Mouse (Mus musculus) heart, embryonic 16.5 days (tissue): ENCODE measurements around the gene Trmt2a. TPM values are rescaled to one million over a fixed set of nuclear protein-coding genes. Genes with fewer than 3 reads are reported as not detected.

Experiments
- ATAC-seq: fragments of 200-750 bp; cut with Nextera tagmentation; replicated peaks from 2 replicates; pipeline ENCODE4 v1.8.0; 2017; ENCODE audit warnings: moderate number of reproducible peaks; ENCODE audit not compliant: insufficient read depth, low FRiP score; ENCODE audit errors: extremely low read depth
- H3K27ac ChIP-seq: fragments of 300-500 bp; sonication (generic); 2 replicates; pipeline ENCODE4 v1.5.1; 2014; ENCODE audit warnings: mild to moderate bottlenecking, low read length, control low read depth, moderate library complexity
- H3K27me3 ChIP-seq: fragments of 300-500 bp; sonication (generic); 2 replicates; pipeline ENCODE4 v1.6.1; 2014; ENCODE audit warnings: low read length, mixed read lengths; ENCODE audit not compliant: control insufficient read depth, insufficient read depth
- H3K36me3 ChIP-seq: fragments of 300-500 bp; sonication (generic); 2 replicates; pipeline ENCODE4 v1.6.1; 2014; ENCODE audit not compliant: control insufficient read depth, insufficient read depth
- H3K4me1 ChIP-seq: fragments of 300-500 bp; sonication (generic); 2 replicates; pipeline ENCODE4 v1.6.1; 2014; ENCODE audit warnings: low read length, mixed read lengths; ENCODE audit not compliant: control insufficient read depth, insufficient read depth
- H3K4me2 ChIP-seq: fragments of 300-500 bp; sonication (generic); 2 replicates; pipeline ENCODE4 v1.6.1; 2014; ENCODE audit warnings: low read depth, mild to moderate bottlenecking, control low read depth, low read length
- H3K4me3 ChIP-seq: fragments of 300-500 bp; sonication (generic); 2 replicates; pipeline ENCODE4 v1.5.1; 2014; ENCODE audit warnings: mild to moderate bottlenecking, control low read depth, low read length
- H3K9ac ChIP-seq: fragments of 300-500 bp; sonication (generic); 2 replicates; pipeline ENCODE4 v1.6.1; 2014; ENCODE audit warnings: low read length, control low read depth
- H3K9me3 ChIP-seq: fragments of 300-500 bp; sonication (generic); replicated peaks from 2 replicates; pipeline ENCODE4 v1.6.1; 2016; ENCODE audit warnings: low read length; ENCODE audit not compliant: control insufficient read depth
- WGBS: fragments of 180-500 bp; shearing (Covaris S2); extraction: QIAGEN DNeasy Blood & Tissue Kit; methylation state at CpG from one replicate; pipeline ENCODE4 v1.1.7; 2014; 5-methylcytosine and 5-hydroxymethylcytosine counted together
- polyA plus RNA-seq: library from polyadenylated mRNA; unstranded; fragments of >200 nt; fragmentation: Nextera tagmentation; extraction: Ambion mirVana; gene quantifications from 2 replicates; pipeline ENCODE4 v1.2.1, GENCODE M21; 2015

Trmt2a gene
- polyA plus RNA-seq: 65.9 and 69.9 TPM in 2 replicates

GRCm38 (mm10) chr16:18248433-18249363 lies at the start of gene Trmt2a, which contains the start of gene Ranbp1:
Gene Trmt2a, plus strand, starts transcription at chr16:18248679.
Gene Ranbp1, minus strand, starts transcription at chr16:18248732.
- Histone ChIP-seq H3K4me2 (peak within 1 kb of the TSS; percentile 89), H3K27ac (peak within 1 kb of the TSS; percentile 94), H3K9ac (peak within 1 kb of the TSS; percentile 97), H3K27me3 (no peaks in the 10 kb centered on the region), H3K9me3 (no peaks in the 10 kb centered on the region), H3K4me3 (peak within 1 kb of the TSS; percentile 94), H3K36me3 (peaks cover 53% of the 10 kb centered on the region), H3K4me1 (peaks cover 26% of the 10 kb centered on the region)
- ATAC-seq: peak; percentile 94
- WGBS: under 1% methylated on average over 99 of the region's 102 CpGs

- Histone ChIP-seq H3K4me1 (no peaks in the 10 kb centered on the region; the same call in 1 of the 2 replicates), H3K27me3 (no peaks in the 10 kb centered on the region; the same call in 1 of the 2 replicates), H3K27ac (no peak overlapping the region), H3K36me3 (no peaks in the 10 kb centered on the region), H3K9ac (no peak overlapping the region), H3K9me3 (no peaks in the 10 kb centered on the region), H3K4me3 (no peak overlapping the region), H3K4me2 (no peak overlapping the region)
- 85% methylated on average over 2 of the region's 2 CpGs for WGBS
- no peak for ATAC-seq
These were observed 48.4 kb upstream of the Trmt2a start for GRCm38 (mm10) chr16:18200062-18200461.

GRCm38 (mm10) chr16:18201620-18202019 lies 46.9 kb upstream of the Trmt2a start:
- Histone ChIP-seq H3K9ac (no peak overlapping the region), H3K27ac (no peak overlapping the region), H3K9me3 (no peaks in the 10 kb centered on the region), H3K4me1 (no peaks in the 10 kb centered on the region), H3K36me3 (no peaks in the 10 kb centered on the region), H3K27me3 (no peaks in the 10 kb centered on the region), H3K4me3 (no peak overlapping the region), H3K4me2 (no peak overlapping the region)
- ATAC-seq: no peak
- 22% methylated on average over 1 of the region's 1 CpGs for WGBS

- Histone ChIP-seq H3K36me3 (no peaks in the 10 kb centered on the region), H3K4me1 (no peaks in the 10 kb centered on the region), H3K4me3 (no peak overlapping the region), H3K9me3 (no peaks in the 10 kb centered on the region), H3K9ac (no peak overlapping the region), H3K27ac (no peak overlapping the region), H3K27me3 (no peaks in the 10 kb centered on the region), H3K4me2 (no peak overlapping the region)
- ATAC-seq: no peak
- WGBS: 85% methylated on average over 1 of the region's 1 CpGs
These were observed 46.4 kb upstream of the Trmt2a start for GRCm38 (mm10) chr16:18202061-18202460.

- no peaks in the 10 kb centered on the region for H3K27me3 ChIP-seq
- H3K4me3 ChIP-seq: no peak overlapping the region
- no peak overlapping the region for H3K9ac ChIP-seq
- no peak for ATAC-seq
- no peak overlapping the region for H3K4me2 ChIP-seq
- WGBS: 61% methylated on average over 7 of the region's 7 CpGs
- no peaks in the 10 kb centered on the region for H3K36me3 ChIP-seq
- H3K27ac ChIP-seq: no peak overlapping the region
- no peaks in the 10 kb centered on the region for H3K4me1 ChIP-seq
- no peaks in the 10 kb centered on the region for H3K9me3 ChIP-seq
These were observed 44.9 kb upstream of the Trmt2a start for GRCm38 (mm10) chr16:18203430-18204091.

GRCm38 (mm10) chr16:18210701-18211416 lies 37.6 kb upstream of the Trmt2a start:
- Histone ChIP-seq H3K4me1 (peaks cover 5% of the 10 kb centered on the region), H3K27ac (no peak overlapping the region), H3K9me3 (no peaks in the 10 kb centered on the region), H3K4me3 (no peak overlapping the region), H3K36me3 (no peaks in the 10 kb centered on the region), H3K27me3 (peaks cover 6% of the 10 kb centered on the region), H3K4me2 (no peak overlapping the region), H3K9ac (no peak overlapping the region)
- peak; percentile 15; the same call in 1 of the 2 replicates for ATAC-seq
- WGBS: 20% methylated on average over 8 of the region's 8 CpGs

- H3K9me3 ChIP-seq: no peaks in the 10 kb centered on the region
- H3K27ac ChIP-seq: no peak overlapping the region
- peaks cover 5% of the 10 kb centered on the region for H3K4me1 ChIP-seq
- 44% methylated on average over 10 of the region's 10 CpGs for WGBS
- ATAC-seq: no peak
- H3K4me2 ChIP-seq: no peak overlapping the region
- H3K27me3 ChIP-seq: peaks cover 6% of the 10 kb centered on the region
- H3K9ac ChIP-seq: no peak overlapping the region
- H3K36me3 ChIP-seq: no peaks in the 10 kb centered on the region
- no peak overlapping the region for H3K4me3 ChIP-seq
These were observed 36.9 kb upstream of the Trmt2a start for GRCm38 (mm10) chr16:18211417-18212171.

GRCm38 (mm10) chr16:18213689-18214088 lies 34.8 kb upstream of the Trmt2a start:
- H3K36me3 ChIP-seq: no peaks in the 10 kb centered on the region
- no peaks in the 10 kb centered on the region for H3K9me3 ChIP-seq
- WGBS: 57% methylated on average over 6 of the region's 6 CpGs
- no peak for ATAC-seq
- H3K27ac ChIP-seq: no peak overlapping the region
- H3K4me1 ChIP-seq: peaks cover 8% of the 10 kb centered on the region
- H3K9ac ChIP-seq: no peak overlapping the region
- H3K4me3 ChIP-seq: no peak overlapping the region
- H3K4me2 ChIP-seq: no peak overlapping the region
- H3K27me3 ChIP-seq: peaks cover 6% of the 10 kb centered on the region
